Mouse (Mus musculus) left cerebral cortex, adult 8-10 months (tissue): ENCODE data around the gene Pml. TPM values are rescaled to one million over a fixed set of nuclear protein-coding genes. Genes with fewer than 3 reads are reported as not detected.

Experiments used
- DNase-seq, 2 experiments: peaks; one replicate each; pipeline ENCODE4 v3.0.0; 2022; ENCODE audit warnings: low spot score in 2 of 2
- total RNA-seq, 4 experiments: library from RNA; stranded (reverse); gene quantifications; 2 replicates each; pipeline ENCODE4 v1.2.4; 2022

The Pml gene
- total RNA-seq, 4 experiments from 2014 or later = 15.3 to 20.3 (median 17.5) TPM

DNA sequence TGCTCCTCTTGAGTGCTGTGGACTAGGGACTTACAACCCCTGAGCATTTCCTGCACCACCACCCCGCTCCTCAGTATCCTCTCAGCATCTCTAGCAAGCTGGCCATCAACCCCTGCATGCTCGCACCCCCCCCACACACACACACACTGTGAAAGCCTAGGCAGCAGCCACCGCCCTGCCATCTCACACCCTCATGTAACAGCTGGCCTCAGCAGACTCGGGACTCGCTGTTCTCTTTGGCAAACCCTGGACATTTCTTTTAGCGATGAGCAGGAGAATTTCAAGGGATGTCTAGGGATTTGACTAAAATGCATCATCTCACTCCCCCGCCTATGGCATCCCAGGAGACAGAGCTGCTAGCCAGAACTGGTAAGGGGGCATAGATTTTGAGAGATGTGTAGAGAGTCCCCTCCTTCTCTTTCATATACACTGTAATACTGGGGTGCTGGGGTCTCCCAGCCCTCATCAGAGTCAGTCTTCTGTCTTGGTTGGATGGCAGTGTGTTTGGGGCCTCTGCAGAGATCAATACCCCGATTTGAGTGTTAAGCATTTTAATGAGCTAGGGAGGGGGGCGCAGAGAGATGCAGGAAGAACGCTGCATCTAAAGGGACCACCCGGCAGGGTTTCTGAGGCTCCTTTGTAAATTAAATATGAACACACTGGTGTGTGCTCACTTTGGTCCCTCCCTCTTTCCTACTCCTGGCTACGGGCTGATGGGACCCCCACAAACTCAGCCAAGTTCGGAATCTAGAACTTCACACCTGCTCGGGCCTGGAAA lies 46.7 kb downstream of the Pml start:
- DNase-seq = peak; percentile 34 to 75

- DNase-seq = no peak
Observed at GRCm38 (mm10) chr9:58201861-58202549, 47.6 kb downstream of the Pml start.

GRCm38 (mm10) chr9:58201091-58201842 lies 48.3 kb downstream of the Pml start:
- DNase-seq = peak in 1 of 2 experiments; percentile 59

- DNase-seq = no peak
Observed at GRCm38 (mm10) chr9:58200270-58201090, 49.1 kb downstream of the Pml start.

DNA sequence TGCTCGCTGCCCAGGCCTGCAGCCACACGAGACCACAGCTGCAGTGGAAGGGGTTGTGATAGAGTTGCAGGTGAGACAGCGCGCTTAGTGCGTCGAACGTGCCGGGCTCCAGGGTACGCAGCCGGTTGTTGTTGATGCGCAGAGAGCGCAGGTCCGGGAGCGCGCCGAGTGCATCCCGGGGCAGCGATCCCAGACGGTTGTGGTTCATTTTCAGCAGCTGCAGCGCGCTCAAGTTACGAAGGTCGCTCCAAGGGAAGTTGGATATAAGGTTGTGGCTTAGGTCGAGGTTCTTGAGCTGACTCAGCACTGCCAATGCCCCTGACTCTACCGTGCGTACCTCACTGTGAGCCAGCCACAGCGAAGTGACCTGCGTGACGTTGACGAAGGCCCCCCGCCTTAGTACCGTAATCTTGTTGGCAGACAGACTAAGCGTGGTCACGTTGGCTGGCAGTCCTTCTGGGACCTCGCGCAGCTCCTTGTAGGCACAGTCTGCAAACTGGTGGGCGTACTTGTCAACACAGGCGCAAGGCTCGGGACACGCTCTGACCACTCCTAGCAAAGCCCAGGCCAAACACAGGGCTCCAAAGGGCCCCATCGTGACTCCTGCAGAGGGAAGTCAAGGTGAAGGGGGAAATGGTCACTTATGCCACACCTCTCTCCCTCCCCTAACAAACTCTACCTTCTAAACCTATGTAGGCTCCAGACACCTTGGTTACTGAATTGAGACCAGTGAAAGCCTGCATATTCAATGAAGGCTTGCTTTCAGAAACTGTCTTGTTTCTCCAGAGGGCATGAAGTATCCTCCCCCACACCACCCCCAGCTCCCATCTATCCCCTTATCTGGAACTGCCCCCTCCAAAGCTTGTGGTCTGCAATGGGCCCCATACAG lies 50.0 kb downstream of the Pml start:
- no peak for DNase-seq

GRCm38 (mm10) chr9:58198801-58199371 lies 50.7 kb downstream of the Pml start:
- no peak for DNase-seq

GRCm38 (mm10) chr9:58197781-58198701 lies 51.5 kb downstream of the Pml start:
- DNase-seq = peak in 1 of 2 experiments; percentile 53

DNA sequence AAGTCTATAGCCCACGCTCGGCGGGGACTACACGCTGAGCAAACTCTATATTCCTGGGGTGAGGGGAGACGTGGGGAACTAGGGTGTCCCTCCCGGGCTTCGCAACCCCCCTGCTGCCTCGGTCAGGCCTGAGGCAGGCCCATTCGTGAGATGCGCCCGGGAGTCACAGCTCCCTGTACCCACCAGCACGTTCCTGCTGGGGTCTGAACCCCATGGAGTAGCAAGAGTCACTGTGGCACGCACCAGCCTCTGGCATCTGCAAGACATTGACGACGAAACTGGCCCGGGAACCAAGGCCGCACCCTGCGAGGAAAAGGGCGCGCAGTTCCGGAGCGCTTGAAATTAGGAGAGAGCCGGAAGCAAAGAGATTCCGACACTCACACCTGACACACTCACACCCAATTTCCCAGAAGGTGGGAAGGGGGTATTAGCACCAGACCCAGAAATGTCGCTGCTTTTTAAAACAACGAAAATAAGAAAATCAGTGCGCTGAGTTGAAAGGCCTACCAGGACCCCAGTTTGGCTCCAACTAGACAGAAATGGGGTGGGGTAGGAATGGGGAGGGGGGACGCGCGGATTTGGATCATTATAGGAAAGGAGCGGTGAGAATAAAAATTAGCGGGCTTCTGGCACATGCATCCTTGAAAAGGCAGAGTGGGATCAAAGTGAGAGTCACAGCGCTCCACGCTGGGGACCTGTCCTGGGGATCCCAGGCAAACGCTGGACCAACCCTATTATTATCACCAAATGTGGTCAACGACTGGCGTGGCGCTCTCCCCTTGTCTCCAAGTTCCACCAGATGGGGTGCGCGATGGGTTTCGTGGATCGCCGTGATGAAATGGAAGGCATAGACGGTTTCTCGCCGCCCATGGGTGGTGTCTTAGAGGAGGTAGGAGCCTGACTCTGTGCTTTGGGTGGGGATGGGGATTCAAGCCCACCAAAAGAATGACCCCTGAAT lies 52.7 kb downstream of the Pml start:
- no peak for DNase-seq

DNA sequence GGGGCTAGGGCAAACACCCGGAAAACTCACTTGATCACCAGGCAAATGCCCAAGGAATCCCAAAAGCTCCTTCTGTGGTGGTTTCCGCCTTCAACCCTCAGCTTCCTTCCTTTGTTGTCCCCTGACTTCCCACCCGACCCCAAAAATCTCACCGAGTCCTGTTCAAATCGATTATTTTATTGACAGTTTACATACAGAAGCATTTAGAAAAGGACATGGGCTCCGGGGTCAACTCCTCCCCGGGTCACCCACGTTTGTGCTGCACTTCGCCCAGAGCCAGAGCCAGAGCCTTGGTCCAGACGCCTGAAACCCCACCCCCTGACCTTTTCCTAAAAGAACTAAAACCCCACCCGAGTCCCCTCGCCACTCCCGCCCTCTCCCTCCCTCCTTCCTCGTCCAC lies 53.4 kb downstream of the Pml start:
- no peak for DNase-seq

DNA sequence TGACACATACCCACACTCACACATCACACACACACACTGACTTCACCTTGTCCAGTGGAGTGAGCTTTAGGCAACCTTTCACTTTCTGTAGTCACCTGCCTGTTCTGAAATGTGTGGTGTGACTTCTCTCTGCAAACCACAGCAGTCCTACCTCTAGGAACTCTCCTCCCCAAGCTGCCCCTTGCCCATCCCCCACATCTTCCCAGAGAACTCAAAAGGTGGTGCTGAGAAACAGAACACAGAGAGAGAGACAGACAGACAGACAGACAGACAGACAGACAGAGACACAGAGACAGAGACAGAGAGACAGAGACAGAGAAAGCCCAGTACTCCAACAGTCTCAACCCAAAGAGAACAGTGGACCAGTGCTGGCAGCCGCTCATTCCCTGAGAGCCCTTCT lies 53.9 kb downstream of the Pml start:
- DNase-seq = no peak

DNA sequence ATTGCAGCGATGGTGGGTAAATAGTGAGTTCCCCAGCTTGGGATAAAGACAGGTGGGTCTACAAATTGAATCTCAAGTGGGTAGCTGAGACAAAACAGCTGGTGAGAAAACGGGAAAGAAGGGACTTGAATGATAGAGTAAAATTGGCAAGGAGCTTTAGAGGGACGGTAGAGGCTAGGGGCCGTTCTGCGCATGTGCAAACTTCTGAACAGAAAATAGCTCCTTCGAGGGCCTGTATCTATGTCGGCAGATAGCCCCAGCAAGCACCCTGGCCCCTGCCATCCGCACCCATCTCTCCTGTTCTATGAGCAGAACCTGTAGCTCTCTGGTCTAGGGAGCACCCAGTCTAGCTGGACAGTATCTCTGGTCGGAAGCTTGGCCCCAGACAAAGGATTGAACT lies 55.4 kb downstream of the Pml start:
- no peak for DNase-seq

DNA sequence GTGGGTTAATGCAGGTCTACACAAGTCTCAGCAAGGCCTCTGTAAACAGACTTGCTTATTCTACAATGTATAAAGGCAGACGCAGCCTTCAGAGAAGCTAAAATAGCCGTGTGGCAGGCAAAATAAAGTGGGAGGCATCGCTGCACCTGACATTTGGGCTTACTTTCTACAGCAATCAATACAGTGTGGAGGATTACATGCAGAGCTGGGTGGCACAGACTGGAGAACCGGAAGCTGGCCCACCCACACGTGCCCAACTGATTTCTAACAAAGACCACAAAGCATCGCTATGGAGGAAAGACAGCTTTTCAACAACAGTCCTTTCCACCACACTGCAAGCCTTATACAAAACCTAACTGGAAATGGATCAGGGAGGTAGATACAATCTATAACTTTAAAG lies 65.1 kb downstream of the Pml start:
- DNase-seq = no peak

- no peak for DNase-seq
Observed at GRCm38 (mm10) chr9:58179390-58179789, 70.2 kb downstream of the Pml start.

DNA sequence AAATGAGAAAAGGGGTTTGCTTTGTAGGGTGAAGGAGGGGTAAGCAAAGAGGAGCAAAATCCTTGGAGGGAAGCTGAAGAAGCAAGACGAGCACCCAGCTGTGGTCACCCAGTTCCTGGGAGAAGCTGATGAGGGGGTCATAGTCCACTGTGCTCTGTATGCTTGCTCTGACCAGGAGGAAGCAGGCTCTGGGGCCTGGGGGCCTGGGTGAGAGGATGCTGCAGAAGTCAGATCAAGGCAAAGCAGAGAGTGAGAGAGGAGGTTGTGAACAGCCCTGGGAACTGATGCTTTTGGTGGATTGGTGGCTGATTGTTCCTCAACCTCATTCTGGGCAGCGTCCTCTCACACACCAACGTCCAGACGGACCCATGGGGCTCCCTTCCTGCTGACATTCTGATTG lies 72.4 kb downstream of the Pml start:
- no peak for DNase-seq

DNA sequence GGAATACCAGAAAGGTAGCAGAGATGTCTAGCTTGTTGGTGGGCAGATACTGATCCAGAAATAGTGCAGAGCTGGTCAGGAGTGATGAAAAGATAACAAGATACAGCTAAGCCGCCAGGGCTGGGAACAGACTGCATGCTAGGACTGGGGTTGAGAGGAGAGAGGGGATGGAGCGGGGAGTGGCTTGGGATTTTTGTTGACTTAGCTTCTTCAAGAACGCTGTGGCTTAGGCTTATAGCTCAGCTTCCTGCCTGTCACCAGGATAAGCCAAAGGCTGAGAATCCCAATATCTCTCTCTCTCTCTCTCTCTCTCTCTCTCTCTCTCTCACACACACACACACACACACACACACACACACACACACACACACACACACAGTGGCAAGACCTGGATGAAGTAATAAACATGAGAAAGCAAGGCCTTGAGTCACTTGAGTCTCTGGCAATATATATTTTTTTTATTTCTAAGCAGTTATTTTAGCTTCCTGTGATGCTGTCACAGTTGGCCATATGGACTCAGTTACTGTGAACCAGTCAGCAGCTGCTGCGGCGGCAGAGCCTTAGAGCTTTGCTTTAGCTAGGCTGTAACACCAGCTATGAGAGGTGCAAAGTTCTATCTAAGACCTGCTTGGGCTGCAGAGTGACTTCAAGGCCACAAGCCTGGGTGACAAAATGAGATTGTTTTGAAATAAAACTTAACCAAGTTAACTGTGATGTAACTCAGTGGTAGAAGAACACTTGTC lies 73.7 kb downstream of the Pml start:
- peak in 1 of 2 experiments; percentile 73 for DNase-seq

DNA sequence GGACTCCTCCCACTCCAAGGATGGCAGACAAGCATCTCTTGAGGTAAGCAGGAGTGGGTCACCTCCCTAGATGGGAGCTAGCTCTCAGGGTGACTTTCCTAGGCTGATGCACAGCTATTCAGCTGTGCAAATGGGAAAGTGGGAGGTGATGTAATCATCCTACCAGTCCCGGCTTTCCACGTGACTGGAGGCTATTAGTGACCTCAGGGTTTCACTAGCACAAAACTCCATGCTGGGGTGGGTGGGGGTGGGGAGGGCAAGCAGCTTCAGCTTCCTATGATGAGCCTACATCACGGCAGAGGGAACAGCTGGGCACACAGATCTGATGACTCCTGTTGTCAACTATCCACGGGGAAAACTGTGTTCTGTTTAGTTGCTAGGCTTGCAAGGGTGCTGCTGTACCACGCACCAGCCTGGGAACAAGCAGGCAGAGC lies 74.8 kb downstream of the Pml start:
- DNase-seq = peak in 1 of 2 experiments; percentile 61

- no peak for DNase-seq
Observed at GRCm38 (mm10) chr9:58172863-58173262, 76.7 kb downstream of the Pml start.
